ENCODE assay signal across 19 mouse cellular contexts in genomic region chr10:122756879-122757530, GRCm38 (mm10).
A peak's percentile ranks its signal among the peaks of the same experiment; 100 is the strongest.
DNase-seq lines count a peak whose midpoint lies in the region; ATAC-seq lines count a peak whose summit lies in the region.
"Had no signal": no experiment of that assay in that cellular context is flagged by ENCODE, and none has a peak within 500 bp of the region (broad histone marks: within the 10 kb centered on the region; RNA-seq: fewer than 3 reads in every experiment).

No protein-coding gene starts in this region.

- no peaks in the 10 kb centered on the region for H3K27me3 ChIP-seq in liver, embryonic 16.5 days (ENCODE audit: control insufficient read depth, insufficient read depth, low read depth, low read length)
- H3K27me3 ChIP-seq: forebrain, embryonic 15.5 days; heart, embryonic 12.5 days; neural tube, embryonic 12.5 days; Patski had no signal

- peak; percentile 65 for DNase-seq in heart, adult 11 months
- DNase-seq in heart, adult 8-10 months (ENCODE audit: low spot score), result no peak
- DNase-seq in liver, result no peak
- DNase-seq in thymus, postnatal 4 days, result peak; percentile 51
- no peak for DNase-seq in thymus, postnatal 14 days
- DNase-seq in T-cell, adult 2 months (ENCODE audit: low spot score), result no peak
- DNase-seq: B cell, adult 2 months; cerebellum, postnatal 10 days; heart, postnatal 4 days; kidney, postnatal 36 days; lung, adult 2 months had no signal

- no peaks in the 10 kb centered on the region for H3K9me3 ChIP-seq in liver, embryonic 16.5 days (replicated peaks; ENCODE audit: control insufficient read depth, low read length)
- H3K9me3 ChIP-seq: forebrain, embryonic 15.5 days; heart, embryonic 12.5 days; midbrain, embryonic 10.5 days; neural tube, embryonic 12.5 days had no signal

- no peak overlapping the region for H3K4me2 ChIP-seq in liver, embryonic 16.5 days (ENCODE audit: low read depth, low read length)
- H3K4me2 ChIP-seq: forebrain, embryonic 15.5 days; heart, embryonic 12.5 days; neural tube, embryonic 12.5 days had no signal

- no peak overlapping the region for H3K27ac ChIP-seq in liver, embryonic 16.5 days (ENCODE audit: low read length)
- H3K27ac ChIP-seq: forebrain, embryonic 15.5 days; hindbrain, postnatal 0 days; midbrain, embryonic 10.5 days; neural tube, embryonic 12.5 days had no signal

- 37% methylated on average over 7 of the region's 7 CpGs for WGBS in liver, embryonic 16.5 days (ENCODE audit: insufficient replicate concordance)

- ATAC-seq in liver, embryonic 16.5 days (ENCODE audit: low read depth), result 0 out of 2 replicates have a peak, but pooled peaks have one; percentile 16
- no peak for ATAC-seq in megakaryocyte-erythroid progenitor cell, adult 5-6 weeks (replicated peaks; ENCODE audit: low FRiP score, low TSS enrichment, poor library complexity, severe bottlenecking)
- ATAC-seq: forebrain, embryonic 15.5 days; hindbrain, postnatal 0 days; Patski had no signal

- no peaks in the 10 kb centered on the region for H3K4me1 ChIP-seq in liver, embryonic 16.5 days (ENCODE audit: control insufficient read depth, low read depth, low read length)

- H3K9ac ChIP-seq in liver, embryonic 16.5 days (ENCODE audit: low read depth, low read length), result no peak overlapping the region
- H3K9ac ChIP-seq: forebrain, embryonic 15.5 days; heart, embryonic 12.5 days; neural tube, embryonic 12.5 days had no signal

- H3K4me3 ChIP-seq in liver, embryonic 16.5 days (ENCODE audit: low read depth, low read length), result no peak overlapping the region
- H3K4me3 ChIP-seq: forebrain, embryonic 15.5 days; heart, embryonic 12.5 days; midbrain, embryonic 10.5 days; neural tube, embryonic 12.5 days had no signal

- H3K36me3 ChIP-seq in liver, embryonic 16.5 days (ENCODE audit: control insufficient read depth, insufficient read depth), result no peaks in the 10 kb centered on the region
- H3K36me3 ChIP-seq: forebrain, embryonic 15.5 days; heart, embryonic 12.5 days; midbrain, embryonic 10.5 days; neural tube, embryonic 12.5 days had no signal

Comparison
In these comparisons a context has a peak if more than half of its experiments do, and no peak if none do; other contexts are left out.
1. DNase-seq: peak in heart, adult 11 months (single experiment) and thymus, postnatal 4 days (single experiment); none in heart, adult 8-10 months (single experiment), liver (single experiment), thymus, postnatal 14 days (single experiment) and T-cell, adult 2 months (single experiment).